Mouse (Mus musculus) lung, embryonic 15.5 days (tissue): Measurements from ENCODE around the gene N4bp2l2. TPM values are rescaled to one million over a fixed set of nuclear protein-coding genes. Genes with fewer than 3 reads are reported as not detected.

Source experiments
- ATAC-seq: fragments of 200-750 bp; cut with Nextera tagmentation; 2 replicates; pipeline ENCODE4 v1.8.0; 2017; ENCODE audit warnings: moderate number of reproducible peaks, borderline replicate concordance; ENCODE audit not compliant: low FRiP score, low TSS enrichment; ENCODE audit errors: extremely low read depth
- H3K27ac ChIP-seq: fragments of 300-500 bp; sonication (generic); 2 replicates; pipeline ENCODE4 v1.5.1; 2015; ENCODE audit warnings: moderate library complexity, mild to moderate bottlenecking, inconsistent platforms
- H3K27me3 ChIP-seq: fragments of 300-500 bp; sonication (generic); 2 replicates; pipeline ENCODE4 v1.6.1; 2015; ENCODE audit warnings: inconsistent platforms
- H3K36me3 ChIP-seq: fragments of 300-500 bp; sonication (generic); 2 replicates; pipeline ENCODE4 v1.6.1; 2015; ENCODE audit warnings: inconsistent platforms
- H3K4me1 ChIP-seq: fragments of 300-500 bp; sonication (generic); 2 replicates; pipeline ENCODE4 v1.6.1; 2015; ENCODE audit warnings: inconsistent platforms
- H3K4me2 ChIP-seq: fragments of 300-500 bp; sonication (generic); 2 replicates; pipeline ENCODE4 v1.6.1; 2015; ENCODE audit warnings: inconsistent platforms, mild to moderate bottlenecking, moderate library complexity
- H3K4me3 ChIP-seq: fragments of 300-500 bp; sonication (generic); 2 replicates; pipeline ENCODE4 v1.5.1; 2015; ENCODE audit warnings: mild to moderate bottlenecking, inconsistent platforms
- H3K9ac ChIP-seq: fragments of 300-500 bp; sonication (generic); 2 replicates; pipeline ENCODE4 v1.6.1; 2015; ENCODE audit warnings: inconsistent platforms
- H3K9me3 ChIP-seq: fragments of 300-500 bp; sonication (generic); 2 replicates; pipeline ENCODE4 v1.6.1; 2016; ENCODE audit warnings: inconsistent platforms
- WGBS: fragments of 180-500 bp; shearing (Covaris S2); methylation state at CpG from one replicate; pipeline ENCODE4 v1.1.7; 2015; 5-methylcytosine and 5-hydroxymethylcytosine counted together
- polyA plus RNA-seq: library from polyadenylated mRNA; unstranded; fragments of >200 nt; fragmentation: Nextera tagmentation; extraction: Ambion mirVana; gene quantifications from 2 replicates; pipeline ENCODE4 v1.2.1, GENCODE M21; 2015

The N4bp2l2 gene
- polyA plus RNA-seq, 1 experiment from 2014 or later = 39.6 TPM

- no peak overlapping the region for H3K27ac ChIP-seq
- WGBS = under 1% methylated on average over 88 of the region's 102 CpGs
Measured at GRCm38 (mm10) chr5:150593756-150594648, 72.0 kb downstream of the N4bp2l2 start.

GRCm38 (mm10) chr5:150592904-150593755, 72.9 kb downstream of the N4bp2l2 start:
- Histone ChIP-seq H3K27ac (no peak overlapping the region; the same call in 1 of the 2 replicates), H3K27me3 (peaks cover 21% of the 10 kb centered on the region; the same call in 1 of the 2 replicates), H3K36me3 (no peaks in the 10 kb centered on the region), H3K9ac (peak overlapping the region; percentile 69), H3K9me3 (no peaks in the 10 kb centered on the region), H3K4me3 (peak overlapping the region; percentile 91), H3K4me1 (peaks cover 10% of the 10 kb centered on the region), H3K4me2 (peak overlapping the region; percentile 98)
- peak; percentile 28; the same call in 1 of the 2 replicates for ATAC-seq
- 10% methylated on average over 39 of the region's 40 CpGs for WGBS

More at GRCm38 (mm10) chr5:150593756-150594648, 72.0 kb downstream of the N4bp2l2 start:
- H3K36me3 ChIP-seq = no peaks in the 10 kb centered on the region
- ATAC-seq = peak; percentile 77
- H3K27me3 ChIP-seq = peaks cover 21% of the 10 kb centered on the region; the same call in 1 of the 2 replicates
- peaks cover 12% of the 10 kb centered on the region for H3K4me1 ChIP-seq
- H3K4me3 ChIP-seq = peak overlapping the region; percentile 91
- H3K9me3 ChIP-seq = no peaks in the 10 kb centered on the region
- H3K4me2 ChIP-seq = peak overlapping the region; percentile 98
- H3K9ac ChIP-seq = peak overlapping the region; percentile 69

GRCm38 (mm10) chr5:150592186-150592903, 73.6 kb downstream of the N4bp2l2 start:
- Histone ChIP-seq H3K9ac (no peak overlapping the region), H3K36me3 (no peaks in the 10 kb centered on the region), H3K4me2 (peak overlapping the region; percentile 98), H3K27ac (no peak overlapping the region), H3K4me1 (peaks cover 10% of the 10 kb centered on the region), H3K27me3 (peaks cover 21% of the 10 kb centered on the region; the same call in 1 of the 2 replicates), H3K9me3 (no peaks in the 10 kb centered on the region), H3K4me3 (peak overlapping the region; percentile 91; the same call in 1 of the 2 replicates)
- no peak for ATAC-seq
- WGBS = 72% methylated on average over 13 of the region's 13 CpGs

GRCm38 (mm10) chr5:150589945-150590344, 76.0 kb downstream of the N4bp2l2 start:
- peaks cover 10% of the 10 kb centered on the region for H3K4me1 ChIP-seq
- no peak overlapping the region for H3K9ac ChIP-seq
- H3K27ac ChIP-seq = no peak overlapping the region
- no peak for ATAC-seq
- no peaks in the 10 kb centered on the region for H3K36me3 ChIP-seq
- H3K9me3 ChIP-seq = no peaks in the 10 kb centered on the region
- H3K27me3 ChIP-seq = peaks cover 11% of the 10 kb centered on the region; the same call in 1 of the 2 replicates
- no peak overlapping the region for H3K4me3 ChIP-seq
- 70% methylated on average over 2 of the region's 2 CpGs for WGBS
- H3K4me2 ChIP-seq = no peak overlapping the region

GRCm38 (mm10) chr5:150584337-150584729, 81.7 kb downstream of the N4bp2l2 start:
- no peak for ATAC-seq

GRCm38 (mm10) chr5:150583622-150584336, 82.2 kb downstream of the N4bp2l2 start:
- Histone ChIP-seq H3K9me3 (no peaks in the 10 kb centered on the region), H3K27me3 (no peaks in the 10 kb centered on the region), H3K27ac (no peak overlapping the region), H3K9ac (no peak overlapping the region), H3K36me3 (no peaks in the 10 kb centered on the region), H3K4me3 (no peak overlapping the region), H3K4me1 (0 out of 2 replicates have a peak, but pooled peaks cover 5% of the 10 kb centered on the region), H3K4me2 (no peak overlapping the region)
- 0 out of 2 replicates have a peak, but pooled peaks have one; percentile 35 for ATAC-seq
- 43% methylated on average over 5 of the region's 5 CpGs for WGBS

More at GRCm38 (mm10) chr5:150584337-150584729, 81.7 kb downstream of the N4bp2l2 start:
- no peaks in the 10 kb centered on the region for H3K27me3 ChIP-seq
- H3K4me2 ChIP-seq = no peak overlapping the region
- no peak overlapping the region for H3K4me3 ChIP-seq
- no peak overlapping the region for H3K27ac ChIP-seq
- H3K9me3 ChIP-seq = no peaks in the 10 kb centered on the region
- WGBS = 37% methylated on average over 6 of the region's 6 CpGs
- no peak overlapping the region for H3K9ac ChIP-seq
- no peaks in the 10 kb centered on the region for H3K4me1 ChIP-seq
- H3K36me3 ChIP-seq = no peaks in the 10 kb centered on the region

GRCm38 (mm10) chr5:150583181-150583580, 82.8 kb downstream of the N4bp2l2 start:
- no peak for ATAC-seq
- Histone ChIP-seq H3K4me1 (0 out of 2 replicates have a peak, but pooled peaks cover 7% of the 10 kb centered on the region), H3K9me3 (no peaks in the 10 kb centered on the region), H3K27me3 (no peaks in the 10 kb centered on the region), H3K9ac (no peak overlapping the region), H3K4me3 (no peak overlapping the region), H3K27ac (no peak overlapping the region), H3K4me2 (no peak overlapping the region), H3K36me3 (no peaks in the 10 kb centered on the region)
- WGBS = 64% methylated on average over 5 of the region's 5 CpGs

GRCm38 (mm10) chr5:150581180-150581579, 84.8 kb downstream of the N4bp2l2 start:
- Histone ChIP-seq H3K4me1 (0 out of 2 replicates have a peak, but pooled peaks cover 7% of the 10 kb centered on the region), H3K9me3 (no peaks in the 10 kb centered on the region), H3K9ac (no peak overlapping the region), H3K4me2 (no peak overlapping the region), H3K4me3 (no peak overlapping the region), H3K36me3 (no peaks in the 10 kb centered on the region), H3K27ac (no peak overlapping the region), H3K27me3 (no peaks in the 10 kb centered on the region)
- 57% methylated on average over 6 of the region's 6 CpGs for WGBS
- no peak for ATAC-seq

- Histone ChIP-seq H3K4me3 (no peak overlapping the region), H3K9ac (no peak overlapping the region), H3K27ac (no peak overlapping the region), H3K27me3 (no peaks in the 10 kb centered on the region), H3K4me2 (no peak overlapping the region), H3K4me1 (peaks cover 21% of the 10 kb centered on the region), H3K36me3 (no peaks in the 10 kb centered on the region), H3K9me3 (no peaks in the 10 kb centered on the region)
- no peak for ATAC-seq
- 32% methylated on average over 6 of the region's 6 CpGs for WGBS
Measured at GRCm38 (mm10) chr5:150578613-150579171, 87.3 kb downstream of the N4bp2l2 start.

GRCm38 (mm10) chr5:150576832-150577231, 89.2 kb downstream of the N4bp2l2 start:
- Histone ChIP-seq H3K4me1 (peaks cover 21% of the 10 kb centered on the region), H3K36me3 (peaks cover 6% of the 10 kb centered on the region; the same call in 1 of the 2 replicates), H3K27me3 (no peaks in the 10 kb centered on the region), H3K9me3 (no peaks in the 10 kb centered on the region), H3K4me3 (no peak overlapping the region), H3K4me2 (no peak overlapping the region), H3K27ac (no peak overlapping the region), H3K9ac (no peak overlapping the region)
- 73% methylated on average over 11 of the region's 11 CpGs for WGBS
- no peak for ATAC-seq
